Mouse (Mus musculus) bone marrow, adult 2 months (tissue): Measurements from ENCODE around the gene Kif3b.

Experiments
- CTCF ChIP-seq: fragments of 200-500 bp; IDR thresholded peaks from 2 replicates; pipeline ENCODE4 v1.5.1; 2011; ENCODE audit warnings: low read length, control low read depth; ENCODE audit not compliant: control insufficient read depth, insufficient read depth
- POLR2A ChIP-seq: fragments of 200-500 bp; IDR thresholded peaks from 2 replicates; pipeline ENCODE4 v1.6.1; 2011; ENCODE audit warnings: low read depth, mild to moderate bottlenecking, control low read depth, low read length, borderline replicate concordance; ENCODE audit not compliant: control insufficient read depth

DNA sequence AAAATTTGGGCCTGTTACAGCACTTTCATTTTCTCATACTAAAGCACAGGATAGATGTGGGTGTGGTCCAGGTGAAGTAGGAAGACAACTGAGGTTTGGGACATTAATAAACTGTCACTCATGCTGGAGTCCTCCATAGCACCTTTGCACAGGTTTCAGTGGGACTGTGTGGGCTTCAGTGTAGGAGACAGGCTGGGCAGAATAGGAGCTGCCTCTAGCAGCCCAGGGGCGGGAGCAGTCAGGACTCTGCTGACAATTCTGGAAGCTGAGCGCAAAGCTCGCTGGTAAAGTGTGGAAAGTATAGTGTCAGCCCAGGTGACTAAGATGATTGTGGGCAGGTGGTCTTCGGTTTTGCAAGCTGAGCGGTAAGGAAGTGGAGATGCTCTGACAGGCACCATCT is 9.9 kb downstream of the Kif3b start:
- TF ChIP-seq CTCF (no peak), POLR2A (no peak)
